ENCODE assay signal across 25 mouse cellular contexts in the genomic region with DNA sequence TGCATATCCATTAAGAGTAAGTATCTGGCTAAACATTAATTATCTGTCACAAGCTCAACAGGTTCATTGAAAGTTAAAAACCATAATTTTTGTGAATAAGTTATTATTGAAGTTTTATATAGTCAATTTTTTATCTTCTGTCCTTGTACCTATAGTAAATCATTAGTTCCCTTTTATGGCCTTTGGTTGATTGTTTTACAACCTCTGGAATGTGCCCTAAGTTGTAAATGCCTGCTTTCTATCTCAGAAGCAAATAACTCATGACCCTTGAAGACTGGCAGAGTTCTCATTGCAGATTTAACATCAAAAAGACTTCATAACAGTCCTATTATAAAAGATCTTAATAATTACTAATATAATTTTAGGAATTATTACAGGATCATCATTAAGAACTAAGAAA. TPM values are rescaled to one million over a fixed set of nuclear protein-coding genes. Genes with fewer than 3 reads are reported as not detected.
A peak's percentile ranks its signal among the peaks of the same experiment; 100 is the strongest.
DNase-seq lines count a peak whose midpoint lies in the region; ATAC-seq and TF ChIP-seq lines count a peak whose summit lies in the region.
"Had no signal": no experiment of that assay in that cellular context is flagged by ENCODE, and none has a peak within 500 bp of the region (broad histone marks: within the 10 kb centered on the region; RNA-seq: fewer than 3 reads in every experiment).

No protein-coding gene starts in this region.

- no peak overlapping the region for H3K4me2 ChIP-seq in intestine, embryonic 15.5 days (replicated peaks)
- no peak overlapping the region for H3K4me2 ChIP-seq in intestine, postnatal 0 days (replicated peaks; ENCODE audit: low read depth)
- H3K4me2 ChIP-seq: embryonic facial prominence, embryonic 13.5 days; embryonic facial prominence, embryonic 15.5 days; forebrain, embryonic 12.5 days had no signal

- H3K4me1 ChIP-seq in intestine, embryonic 15.5 days (replicated peaks), result no peaks in the 10 kb centered on the region
- no peaks in the 10 kb centered on the region for H3K4me1 ChIP-seq in intestine, postnatal 0 days (replicated peaks; ENCODE audit: control insufficient read depth, insufficient read depth, low read length)
- H3K4me1 ChIP-seq: embryonic facial prominence, embryonic 13.5 days; embryonic facial prominence, embryonic 15.5 days; forebrain, embryonic 10.5 days; forebrain, embryonic 12.5 days had no signal

- no peak overlapping the region for H3K9ac ChIP-seq in intestine, embryonic 15.5 days
- H3K9ac ChIP-seq in intestine, postnatal 0 days (ENCODE audit: low read depth, low read length), result no peak overlapping the region
- H3K9ac ChIP-seq: embryonic facial prominence, embryonic 13.5 days; embryonic facial prominence, embryonic 15.5 days; forebrain, embryonic 12.5 days had no signal

- H3K27ac ChIP-seq in intestine, embryonic 15.5 days, result no peak overlapping the region
- no peak overlapping the region for H3K27ac ChIP-seq in intestine, postnatal 0 days (ENCODE audit: low read depth, low read length)
- H3K27ac ChIP-seq: embryonic facial prominence, embryonic 13.5 days; embryonic facial prominence, embryonic 15.5 days; forebrain, embryonic 10.5 days; forebrain, embryonic 12.5 days had no signal

- no peaks in the 10 kb centered on the region for H3K36me3 ChIP-seq in intestine, embryonic 15.5 days
- H3K36me3 ChIP-seq in intestine, postnatal 0 days (ENCODE audit: control insufficient read depth, insufficient read depth), result no peaks in the 10 kb centered on the region
- H3K36me3 ChIP-seq: embryonic facial prominence, embryonic 13.5 days; embryonic facial prominence, embryonic 15.5 days; forebrain, embryonic 10.5 days; forebrain, embryonic 12.5 days had no signal

- TF ChIP-seq CTCF in intestine, postnatal 0 days (IDR thresholded peaks at IDR 0.05; ENCODE audit: low read depth), result no peak

- DNase-seq in mesoderm, embryonic 11.5 days (ENCODE audit: low read depth, low spot score), result peak; percentile 2
- no peak for DNase-seq in urinary bladder, adult 18-20 months (ENCODE audit: low spot score in 2 of 2)
- no peak for DNase-seq in layer of hippocampus, adult 11-12 months (ENCODE audit: low spot score)
- DNase-seq in urinary bladder, postnatal 25 days (ENCODE audit: low spot score), result no peak
- DNase-seq: adrenal gland, adult 2 months; adrenal gland, postnatal 10 days; adrenal gland, postnatal 25 days; cerebellum, adult 11 months; cerebellum, adult 18-20 months; cerebellum, adult 8-10 months; cerebellum, adult 9-11 months; cerebellum, postnatal 14 days; cerebellum, postnatal 36 days; embryo, embryonic 11 days had no signal

- no peak overlapping the region for H3K4me3 ChIP-seq in intestine, embryonic 15.5 days (replicated peaks)
- H3K4me3 ChIP-seq in intestine, postnatal 0 days (ENCODE audit: low read depth, low read length), result no peak overlapping the region
- H3K4me3 ChIP-seq: embryonic facial prominence, embryonic 13.5 days; embryonic facial prominence, embryonic 15.5 days; erythroblast, embryonic 14.5 days; forebrain, embryonic 10.5 days; forebrain, embryonic 12.5 days had no signal

- ATAC-seq in intestine, embryonic 15.5 days, result peak; percentile 83
- ATAC-seq in intestine, postnatal 0 days, result peak; percentile 72
- ATAC-seq: forebrain, embryonic 14.5 days had no signal

- H3K9me3 ChIP-seq in intestine, embryonic 15.5 days, result no peaks in the 10 kb centered on the region
- no peaks in the 10 kb centered on the region for H3K9me3 ChIP-seq in intestine, postnatal 0 days (ENCODE audit: control insufficient read depth)
- H3K9me3 ChIP-seq: embryonic facial prominence, embryonic 13.5 days; embryonic facial prominence, embryonic 15.5 days; forebrain, embryonic 10.5 days; forebrain, embryonic 12.5 days had no signal

- H3K27me3 ChIP-seq in intestine, embryonic 15.5 days (replicated peaks), result no peaks in the 10 kb centered on the region
- H3K27me3 ChIP-seq in intestine, postnatal 0 days (replicated peaks; ENCODE audit: control insufficient read depth, insufficient read depth, low read length), result no peaks in the 10 kb centered on the region
- H3K27me3 ChIP-seq: embryonic facial prominence, embryonic 13.5 days; embryonic facial prominence, embryonic 15.5 days; forebrain, embryonic 12.5 days had no signal

RNA-seq across cellular contexts. Expression of a gene that starts 10.7 kb away (rescaled TPM):
- polyA plus RNA-seq in intestine, embryonic 15.5 days (2015; fragmentation: Nextera tagmentation; extraction: Ambion mirVana), result not detected in 2 replicates
- not detected in 2 replicates for polyA plus RNA-seq in intestine, postnatal 0 days (2015; fragmentation: Nextera tagmentation; extraction: Ambion mirVana)
- polyA plus RNA-seq: adrenal gland, adult 2 months; brain, embryonic 14.5 days; C2C12; embryonic facial prominence, embryonic 11.5 days; embryonic facial prominence, embryonic 13.5 days; embryonic facial prominence, embryonic 15.5 days; erythroblast, embryonic 14.5 days; forebrain, embryonic 10.5 days; forebrain, embryonic 12.5 days; forebrain, embryonic 14.5 days had no signal

RNA-seq across cellular contexts. Expression of a gene that starts 12.5 kb away (rescaled TPM):
- not detected in 2 replicates for polyA plus RNA-seq in intestine, embryonic 15.5 days (2015; fragmentation: Nextera tagmentation; extraction: Ambion mirVana)
- not detected in 2 replicates for polyA plus RNA-seq in intestine, postnatal 0 days (2015; fragmentation: Nextera tagmentation; extraction: Ambion mirVana)
- polyA plus RNA-seq: adrenal gland, adult 2 months; brain, embryonic 14.5 days; C2C12; embryonic facial prominence, embryonic 13.5 days; forebrain, embryonic 10.5 days; forebrain, embryonic 12.5 days; forebrain, embryonic 14.5 days had no signal

RNA-seq across cellular contexts. Expression of a gene that starts 31.5 kb away (rescaled TPM):
- polyA plus RNA-seq in intestine, embryonic 15.5 days (2015; fragmentation: Nextera tagmentation; extraction: Ambion mirVana), result not detected in 2 replicates
- not detected in 2 replicates for polyA plus RNA-seq in intestine, postnatal 0 days (2015; fragmentation: Nextera tagmentation; extraction: Ambion mirVana)
- polyA plus RNA-seq: adrenal gland, adult 2 months; brain, embryonic 14.5 days; C2C12; embryonic facial prominence, embryonic 11.5 days; embryonic facial prominence, embryonic 13.5 days; erythroblast, embryonic 14.5 days; forebrain, embryonic 10.5 days; forebrain, embryonic 12.5 days; forebrain, embryonic 14.5 days had no signal
